Mouse (Mus musculus): Measurements from ENCODE around the gene Rxra.

DNA sequence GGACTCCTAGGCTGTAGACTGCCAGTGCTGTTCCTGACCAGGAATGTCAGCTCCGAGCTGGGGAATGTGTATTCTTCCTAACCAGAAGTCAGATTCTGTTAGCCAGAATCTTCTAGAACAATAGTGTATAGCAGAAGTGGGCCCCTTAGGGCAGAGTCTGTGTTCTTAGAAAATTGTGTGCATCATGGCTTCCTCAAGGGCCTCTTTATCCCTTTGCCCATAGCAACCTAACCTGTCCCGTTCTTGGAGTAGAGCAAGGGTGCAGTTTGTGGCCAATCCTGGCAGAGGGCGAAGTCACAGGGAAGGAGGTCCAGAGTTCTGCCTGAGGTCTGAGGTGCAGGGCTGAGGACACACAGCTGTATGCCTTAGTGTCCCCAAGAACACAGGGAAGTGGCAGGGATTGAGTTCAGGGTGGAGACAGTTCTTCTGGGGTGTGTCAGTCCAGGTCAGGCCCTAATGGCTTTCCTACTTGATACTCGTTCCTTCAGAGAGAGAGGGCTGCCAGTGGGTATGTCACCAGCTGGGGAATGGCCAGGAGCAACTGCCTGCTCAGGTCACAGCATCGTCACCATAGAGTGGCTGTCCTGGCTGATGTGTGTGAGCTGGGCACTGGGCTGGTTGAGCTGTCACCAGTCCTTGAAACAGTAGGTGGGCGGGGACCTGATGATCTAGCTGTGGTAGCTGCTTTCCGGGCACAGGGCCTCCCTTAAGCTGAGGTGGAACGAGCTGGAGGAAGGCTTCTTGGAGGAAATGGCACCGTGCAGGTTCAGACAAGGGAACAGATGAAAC, 27.8 kb downstream of the Rxra start:
- TF ChIP-seq CTCF (conservative IDR thresholded peaks at IDR 0.05; ENCODE audit: insufficient read depth, insufficient read length, low read depth, low read length), result 0 out of 2 replicates have a peak, but pooled peaks have one; percentile 10
- TF ChIP-seq POLR2A (IDR thresholded peaks at IDR 0.05; ENCODE audit: low read depth, low read length), result no peak

All from kidney, adult 2 months (tissue).